Mouse (Mus musculus) embryo, embryonic 10 days (tissue): ENCODE measurements around the gene Ulk4.
"Not testable (repeated sequence)": the region's sequence is repeated elsewhere in the genome, so short reads cannot be mapped to it uniquely, and the experiment has no call there.

Experiments used
- DNase-seq: peaks from one replicate; pipeline ENCODE4 v3.0.0-alpha.2; 2015; ENCODE audit warnings: low spot score

Ulk4 gene

GRCm38 (mm10) chr9:121062671-121063070 lies 214.3 kb downstream of the Ulk4 start:
- no peak for DNase-seq

DNA sequence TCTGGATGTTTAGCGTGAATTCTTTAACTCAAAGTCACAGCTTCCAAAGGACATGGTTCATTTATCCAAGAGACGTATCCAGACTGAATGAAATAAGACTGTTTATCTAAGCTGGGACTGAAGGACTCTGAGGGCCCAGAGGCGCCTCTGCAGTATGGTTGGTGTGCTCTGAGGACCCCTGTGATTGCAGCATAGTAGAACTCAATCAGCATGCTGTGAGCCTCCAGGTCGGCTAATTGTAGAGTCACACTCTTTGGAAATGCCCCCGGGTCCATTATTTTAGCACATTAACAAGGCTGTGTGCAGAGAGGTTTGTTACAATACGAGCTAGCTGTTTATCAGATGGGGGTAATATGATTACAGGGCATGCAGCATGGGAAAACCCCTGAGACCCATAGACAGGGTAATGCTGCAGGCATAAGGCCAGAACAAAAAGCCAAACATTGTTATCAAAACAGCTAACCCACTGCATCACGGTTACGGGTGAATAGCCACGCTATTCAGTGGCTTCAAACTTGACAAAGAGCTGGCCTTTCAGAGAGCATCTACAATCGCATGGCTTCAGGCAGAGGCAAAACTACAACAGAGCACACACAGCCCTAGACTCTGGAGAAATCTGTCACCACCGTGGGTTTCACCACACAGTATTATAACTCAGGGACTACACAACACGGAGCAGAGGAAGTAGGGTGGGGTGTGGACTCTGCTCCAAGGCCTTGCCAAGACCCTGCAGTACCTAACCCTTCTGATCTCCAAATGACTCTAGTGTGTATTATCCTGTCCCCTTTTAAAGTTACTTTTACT lies 215.0 kb downstream of the Ulk4 start:
- DNase-seq = no peak

GRCm38 (mm10) chr9:121060331-121060730 lies 216.7 kb downstream of the Ulk4 start:
- no peak for DNase-seq

- DNase-seq = peak; percentile 56
These were observed 217.7 kb downstream of the Ulk4 start for GRCm38 (mm10) chr9:121059286-121059685.

DNA sequence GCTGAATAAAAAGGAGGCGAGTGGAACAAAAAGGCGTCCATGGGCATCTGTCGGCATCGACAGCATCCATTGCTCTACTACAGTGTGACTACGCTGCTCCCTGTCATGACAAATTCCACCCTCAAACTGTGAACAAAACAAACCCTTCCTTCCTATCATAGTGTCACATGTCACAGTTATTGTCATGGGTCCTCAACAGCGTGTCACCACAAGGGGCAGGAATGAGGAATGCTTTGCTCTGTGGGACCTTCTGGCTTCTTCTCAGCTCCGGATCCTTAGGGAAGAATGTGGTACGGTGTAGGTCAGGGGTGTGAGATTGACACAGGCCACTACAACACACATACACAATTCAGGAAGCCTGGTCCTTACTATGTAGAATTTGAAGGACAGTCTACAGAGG lies 218.5 kb downstream of the Ulk4 start:
- DNase-seq = no peak

GRCm38 (mm10) chr9:121058116-121058515 lies 218.9 kb downstream of the Ulk4 start:
- no peak for DNase-seq

DNA sequence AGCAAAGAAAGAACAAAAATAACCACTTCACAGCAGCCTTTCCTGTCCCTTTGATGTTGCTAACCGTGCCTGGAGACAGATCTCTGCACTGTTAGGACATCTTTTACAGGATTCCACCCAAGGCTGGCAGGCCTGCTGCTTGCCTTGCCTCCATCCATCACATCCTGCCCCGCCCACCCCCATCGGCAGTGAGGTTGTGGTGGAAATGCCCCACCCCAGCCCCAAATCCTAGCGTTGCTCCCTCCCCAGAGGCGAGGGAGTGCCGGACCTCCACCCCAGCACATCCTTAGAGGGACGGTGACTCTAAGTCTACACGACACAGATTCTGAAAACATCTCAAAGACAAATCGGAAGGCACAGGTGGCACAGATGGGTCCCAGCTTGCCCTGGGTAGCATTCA lies 219.6 kb downstream of the Ulk4 start:
- DNase-seq = no peak

- DNase-seq = no peak
These were observed 220.5 kb downstream of the Ulk4 start for GRCm38 (mm10) chr9:121056526-121056925.

- no peak for DNase-seq
These were observed 221.0 kb downstream of the Ulk4 start for GRCm38 (mm10) chr9:121056036-121056435.

GRCm38 (mm10) chr9:121045657-121046056 lies 231.3 kb downstream of the Ulk4 start:
- DNase-seq = not testable (repeated sequence)

DNA sequence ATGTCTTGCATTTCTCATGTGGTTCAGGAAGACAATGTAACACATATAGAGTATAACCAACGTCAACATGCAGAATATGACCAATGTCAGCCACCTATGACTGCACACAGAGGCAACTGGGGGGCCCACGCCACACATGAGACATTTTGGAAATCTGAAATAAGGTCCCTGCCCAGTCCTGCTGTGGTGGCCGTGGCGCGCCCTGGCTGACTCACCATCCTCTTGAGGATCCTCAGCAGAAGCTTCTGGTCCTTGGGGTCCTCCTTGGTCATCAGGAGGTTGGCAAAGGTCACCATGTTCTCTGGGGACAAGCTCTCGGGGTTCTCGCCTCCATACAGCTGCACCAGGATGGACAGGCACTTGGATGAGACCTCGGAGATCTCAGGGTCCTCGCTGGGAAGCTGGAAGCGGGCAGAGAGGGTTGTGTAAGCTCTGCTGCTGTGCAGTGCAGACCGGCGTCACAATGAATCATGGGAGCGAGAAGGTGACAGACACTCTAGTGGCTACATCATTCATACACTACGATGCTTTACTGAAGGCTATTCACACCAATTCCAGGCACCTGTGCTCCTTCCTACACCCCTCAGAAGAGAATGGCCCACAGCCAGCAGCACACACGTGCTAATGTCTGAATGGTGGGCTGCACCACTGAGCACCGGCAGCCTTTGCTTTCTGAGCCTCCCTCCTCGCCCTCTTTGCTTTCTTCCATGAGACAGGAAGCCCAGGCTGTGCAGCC lies 232.4 kb downstream of the Ulk4 start:
- no peak for DNase-seq

DNA sequence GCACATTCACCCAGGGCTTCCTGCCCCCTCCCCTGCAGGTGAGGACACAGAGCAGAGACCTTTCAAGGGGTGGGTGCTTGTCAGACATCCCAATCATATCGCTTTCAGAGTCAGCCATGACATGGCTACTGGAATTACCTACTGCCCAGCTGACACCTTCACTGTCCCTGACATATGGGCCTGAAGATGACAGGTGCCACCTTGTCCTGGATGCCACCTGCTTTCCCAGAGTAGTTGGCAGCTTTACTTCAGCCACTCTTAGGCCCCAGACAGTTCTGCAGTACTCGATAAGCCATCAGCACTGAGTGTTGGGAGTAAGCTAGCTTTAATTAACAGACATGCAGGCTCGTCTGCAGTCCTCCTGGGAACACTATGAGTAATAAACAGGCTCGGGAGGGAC lies 234.0 kb downstream of the Ulk4 start:
- no peak for DNase-seq

DNA sequence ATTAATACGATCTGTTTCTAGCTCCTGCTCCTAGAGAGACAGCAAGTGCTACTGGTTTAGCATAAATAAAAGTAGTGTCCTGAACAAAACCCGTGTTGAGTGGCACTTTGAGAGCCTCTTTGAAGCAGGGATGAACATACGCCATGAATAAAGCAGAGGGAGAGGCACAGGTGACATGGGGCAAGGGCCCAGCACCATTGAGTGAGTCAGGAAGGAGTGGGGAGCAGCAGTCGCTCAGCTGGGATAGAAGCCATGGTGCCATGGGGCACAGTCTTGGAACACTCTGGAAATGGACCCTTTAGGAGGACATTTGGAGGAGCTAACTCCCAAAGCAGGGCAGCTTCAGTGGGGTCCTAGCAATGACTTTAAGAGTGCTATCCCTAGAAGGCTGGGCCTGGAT lies 238.6 kb downstream of the Ulk4 start:
- no peak for DNase-seq

GRCm38 (mm10) chr9:121037975-121038374 lies 239.0 kb downstream of the Ulk4 start:
- peak; percentile 68 for DNase-seq

- no peak for DNase-seq
These were observed 241.7 kb downstream of the Ulk4 start for GRCm38 (mm10) chr9:121035296-121035695.

GRCm38 (mm10) chr9:121033596-121033995 lies 243.4 kb downstream of the Ulk4 start:
- no peak for DNase-seq

GRCm38 (mm10) chr9:121032322-121032964 lies 244.6 kb downstream of the Ulk4 start:
- DNase-seq = peak; percentile 39

DNA sequence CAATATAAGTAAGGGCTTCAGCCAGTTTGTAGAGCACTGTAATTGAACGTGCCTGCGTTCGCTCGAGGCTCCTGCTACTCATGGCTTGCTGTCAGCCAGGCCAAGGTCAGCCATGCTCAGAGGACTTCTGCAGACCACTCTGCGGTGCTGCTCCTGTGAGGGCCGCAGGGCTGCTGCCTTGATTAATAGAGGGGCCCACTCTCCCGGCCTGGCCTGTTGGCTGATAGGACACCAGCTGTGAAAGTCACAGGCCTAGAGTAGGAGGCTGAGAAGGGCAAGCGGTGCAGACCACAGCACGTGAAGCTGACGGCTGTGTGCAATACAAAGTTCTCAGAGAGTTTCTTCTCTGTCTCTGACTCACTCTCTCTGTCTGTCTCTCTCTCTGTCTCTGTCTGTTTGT lies 246.0 kb downstream of the Ulk4 start:
- DNase-seq = no peak

GRCm38 (mm10) chr9:121029786-121030185 lies 247.2 kb downstream of the Ulk4 start:
- DNase-seq = no peak

- no peak for DNase-seq
These were observed 253.3 kb downstream of the Ulk4 start for GRCm38 (mm10) chr9:121023526-121024264.

DNA sequence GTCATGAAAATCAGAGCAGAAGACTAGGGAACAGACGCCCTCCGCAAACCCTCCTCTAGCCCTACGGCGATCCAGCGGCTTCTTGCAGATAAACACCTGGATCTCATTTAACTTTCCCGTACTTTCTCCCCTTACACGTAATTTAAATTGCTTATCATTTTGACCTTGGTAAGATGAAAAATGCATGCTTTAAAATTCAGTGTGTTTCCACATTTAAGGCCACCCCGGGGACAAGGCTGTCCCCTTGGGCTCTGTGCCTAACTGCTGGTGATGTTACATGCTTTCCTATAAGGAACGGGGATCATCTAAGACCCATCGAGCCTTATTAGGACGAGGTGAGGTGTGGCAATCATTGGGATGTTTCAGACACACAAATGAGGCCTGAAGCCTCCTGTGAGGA lies 256.6 kb downstream of the Ulk4 start:
- DNase-seq = no peak

DNA sequence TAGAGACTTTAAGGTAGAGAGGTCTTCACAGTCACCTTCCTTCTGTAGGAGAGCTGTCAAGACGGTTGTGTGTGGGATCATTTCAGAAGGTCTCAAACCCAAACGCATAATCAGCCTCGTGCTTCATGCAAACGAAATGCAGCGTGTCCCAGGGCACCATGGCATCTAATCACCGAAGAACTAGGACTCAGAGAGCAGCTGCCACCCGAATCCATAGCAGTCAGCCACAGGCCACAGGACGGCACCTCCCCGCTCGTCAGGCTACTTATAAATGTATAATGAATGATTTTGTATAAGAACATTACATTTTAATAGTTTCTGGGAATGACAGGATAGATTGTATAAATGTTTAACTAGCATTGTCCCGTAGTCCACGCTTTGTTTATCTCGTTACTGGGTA lies 257.1 kb downstream of the Ulk4 start:
- DNase-seq = no peak
